23 mouse cellular contexts compared by ENCODE assay signal in genomic region chr15:98172113-98172512, GRCm38 (mm10). TPM values are rescaled to one million over a fixed set of nuclear protein-coding genes. Genes with fewer than 3 reads are reported as not detected.
DNase-seq lines count a peak whose midpoint lies in the region; ATAC-seq lines count a peak whose summit lies in the region.
"Had no signal": no experiment of that assay in that cellular context is flagged by ENCODE, and none has a peak within 500 bp of the region (broad histone marks: within the 10 kb centered on the region; RNA-seq: fewer than 3 reads in every experiment).

No protein-coding gene starts in this region.

- no peak for DNase-seq in midbrain, embryonic 14.5 days
- DNase-seq in hindbrain, embryonic 14.5 days (ENCODE audit: low spot score): no peak
- DNase-seq in layer of hippocampus, postnatal 25 days (ENCODE audit: extremely low spot score in 1 of 2, low spot score in 1 of 2): no peak
- DNase-seq in liver: no peak
- no peak for DNase-seq in right cerebral cortex, adult 2 months (ENCODE audit: low spot score in 2 of 2)
- DNase-seq: adrenal gland, adult 2 months; adrenal gland, postnatal 25 days; cerebellum, adult 2 months; cerebellum, postnatal 10 days; gastrocnemius, adult 2 months; gastrocnemius, postnatal 25 days; heart, postnatal 10 days; heart, postnatal 4 days had no signal

- H3K4me1 ChIP-seq in midbrain, embryonic 16.5 days (ENCODE audit: control insufficient read depth, insufficient read depth, low read length): peaks cover 36% of the 10 kb centered on the region
- H3K4me1 ChIP-seq in midbrain, embryonic 14.5 days (ENCODE audit: control insufficient read depth, insufficient read depth, low read length): peaks cover 27% of the 10 kb centered on the region
- H3K4me1 ChIP-seq in hindbrain, embryonic 14.5 days (replicated peaks; ENCODE audit: control insufficient read depth, insufficient read depth, low read length): peaks cover 21% of the 10 kb centered on the region
- peaks cover 45% of the 10 kb centered on the region for H3K4me1 ChIP-seq in hindbrain, embryonic 15.5 days (replicated peaks)
- H3K4me1 ChIP-seq in intestine, embryonic 16.5 days (ENCODE audit: control insufficient read depth, insufficient read depth, low read length): peaks cover 9% of the 10 kb centered on the region

- H3K4me3 ChIP-seq in midbrain, embryonic 16.5 days (ENCODE audit: low read depth, low read length): no peak overlapping the region
- no peak overlapping the region for H3K4me3 ChIP-seq in midbrain, embryonic 14.5 days (replicated peaks; ENCODE audit: low read depth, low read length)
- no peak overlapping the region for H3K4me3 ChIP-seq in hindbrain, embryonic 14.5 days (replicated peaks; ENCODE audit: low read length)
- no peak overlapping the region for H3K4me3 ChIP-seq in hindbrain, embryonic 15.5 days
- no peak overlapping the region for H3K4me3 ChIP-seq in intestine, embryonic 16.5 days (ENCODE audit: low read length)
- H3K4me3 ChIP-seq: embryonic facial prominence, embryonic 10.5 days; forebrain, embryonic 13.5 days; gastrocnemius, adult 2 months; heart, embryonic 10.5 days had no signal

- peak overlapping the region; percentile 95 for H3K4me2 ChIP-seq in midbrain, embryonic 16.5 days (ENCODE audit: low read length)
- H3K4me2 ChIP-seq in midbrain, embryonic 14.5 days (ENCODE audit: low read length): no peak overlapping the region
- H3K4me2 ChIP-seq in hindbrain, embryonic 14.5 days (replicated peaks): peak overlapping the region; percentile 67; the same call in 1 of the 2 replicates
- H3K4me2 ChIP-seq in hindbrain, embryonic 15.5 days: peak overlapping the region; percentile 82; the same call in 1 of the 2 replicates
- H3K4me2 ChIP-seq in intestine, embryonic 16.5 days (ENCODE audit: low read depth, low read length): no peak overlapping the region
- H3K4me2 ChIP-seq: forebrain, embryonic 13.5 days had no signal

- 73% methylated on average over 5 of the region's 5 CpGs for WGBS in midbrain, embryonic 16.5 days
- 75% methylated on average over 5 of the region's 5 CpGs for WGBS in midbrain, embryonic 14.5 days
- WGBS in hindbrain, embryonic 14.5 days: 69% methylated on average over 5 of the region's 5 CpGs
- 75% methylated on average over 5 of the region's 5 CpGs for WGBS in hindbrain, embryonic 15.5 days
- WGBS in intestine, embryonic 16.5 days: 64% methylated on average over 5 of the region's 5 CpGs

- H3K36me3 ChIP-seq in midbrain, embryonic 16.5 days (ENCODE audit: control insufficient read depth, insufficient read depth, low read length): no peaks in the 10 kb centered on the region
- H3K36me3 ChIP-seq in midbrain, embryonic 14.5 days (ENCODE audit: control insufficient read depth, insufficient read depth, low read length): no peaks in the 10 kb centered on the region
- no peaks in the 10 kb centered on the region for H3K36me3 ChIP-seq in hindbrain, embryonic 14.5 days (replicated peaks; ENCODE audit: control insufficient read depth, insufficient read depth)
- H3K36me3 ChIP-seq in hindbrain, embryonic 15.5 days: no peaks in the 10 kb centered on the region
- H3K36me3 ChIP-seq in intestine, embryonic 16.5 days (ENCODE audit: control insufficient read depth, insufficient read depth, low read length): no peaks in the 10 kb centered on the region
- H3K36me3 ChIP-seq: embryonic facial prominence, embryonic 10.5 days; heart, embryonic 10.5 days had no signal

- H3K9ac ChIP-seq in midbrain, embryonic 16.5 days (ENCODE audit: low read depth, low read length): 0 out of 2 replicates have a peak overlapping the region, but pooled peaks have one; percentile 3
- no peak overlapping the region for H3K9ac ChIP-seq in midbrain, embryonic 14.5 days (replicated peaks; ENCODE audit: low read length)
- no peak overlapping the region for H3K9ac ChIP-seq in hindbrain, embryonic 14.5 days
- no peak overlapping the region for H3K9ac ChIP-seq in hindbrain, embryonic 15.5 days
- no peak overlapping the region for H3K9ac ChIP-seq in intestine, embryonic 16.5 days (ENCODE audit: low read depth, low read length)
- H3K9ac ChIP-seq: forebrain, embryonic 13.5 days had no signal

- no peak for ATAC-seq in midbrain, embryonic 16.5 days
- no peak for ATAC-seq in midbrain, embryonic 14.5 days (ENCODE audit: low FRiP score, low TSS enrichment)
- ATAC-seq in hindbrain, embryonic 14.5 days (ENCODE audit: low FRiP score): no peak
- ATAC-seq in hindbrain, embryonic 15.5 days (ENCODE audit: low FRiP score, low read depth): no peak
- ATAC-seq in intestine, embryonic 16.5 days: peak; percentile 69; the same call in 1 of the 2 replicates
- ATAC-seq: forebrain, embryonic 13.5 days had no signal

- H3K9me3 ChIP-seq in midbrain, embryonic 16.5 days (replicated peaks; ENCODE audit: control insufficient read depth, low read length, poor library complexity, severe bottlenecking): no peaks in the 10 kb centered on the region
- no peaks in the 10 kb centered on the region for H3K9me3 ChIP-seq in midbrain, embryonic 14.5 days (ENCODE audit: control insufficient read depth, low read length)
- H3K9me3 ChIP-seq in hindbrain, embryonic 14.5 days (ENCODE audit: control insufficient read depth, low read length): no peaks in the 10 kb centered on the region
- H3K9me3 ChIP-seq in hindbrain, embryonic 15.5 days: no peaks in the 10 kb centered on the region
- no peaks in the 10 kb centered on the region for H3K9me3 ChIP-seq in intestine, embryonic 16.5 days (ENCODE audit: control insufficient read depth, low read length)
- H3K9me3 ChIP-seq: embryonic facial prominence, embryonic 10.5 days; forebrain, embryonic 13.5 days; heart, embryonic 10.5 days had no signal

- H3K27ac ChIP-seq in midbrain, embryonic 16.5 days (ENCODE audit: low read length): no peak overlapping the region
- H3K27ac ChIP-seq in midbrain, embryonic 14.5 days (replicated peaks; ENCODE audit: low read depth, low read length): no peak overlapping the region
- no peak overlapping the region for H3K27ac ChIP-seq in hindbrain, embryonic 14.5 days
- H3K27ac ChIP-seq in hindbrain, embryonic 15.5 days (replicated peaks): no peak overlapping the region
- H3K27ac ChIP-seq in intestine, embryonic 16.5 days (ENCODE audit: low read length): no peak overlapping the region
- H3K27ac ChIP-seq: embryonic facial prominence, embryonic 10.5 days; forebrain, embryonic 13.5 days; gastrocnemius, adult 2 months; heart, embryonic 10.5 days had no signal

- H3K27me3 ChIP-seq in midbrain, embryonic 16.5 days (ENCODE audit: control insufficient read depth, insufficient read depth, low read depth, low read length): peaks cover 3% of the 10 kb centered on the region
- peaks cover 6% of the 10 kb centered on the region; the same call in 1 of the 2 replicates for H3K27me3 ChIP-seq in midbrain, embryonic 14.5 days (ENCODE audit: control insufficient read depth, insufficient read depth, low read length)
- H3K27me3 ChIP-seq in hindbrain, embryonic 14.5 days (ENCODE audit: control insufficient read depth, insufficient read depth, low read length): peaks cover 9% of the 10 kb centered on the region; the same call in 1 of the 2 replicates
- 0 out of 2 replicates have a peak, but pooled peaks cover 2% of the 10 kb centered on the region for H3K27me3 ChIP-seq in hindbrain, embryonic 15.5 days
- H3K27me3 ChIP-seq in intestine, embryonic 16.5 days (replicated peaks; ENCODE audit: control insufficient read depth, insufficient read depth, low read length): peaks cover 44% of the 10 kb centered on the region

RNA-seq across cellular contexts. Expression of gene Ccdc184, which starts 5.2 kb away (rescaled TPM):
- 118 and 146 TPM in 2 replicates for polyA plus RNA-seq in midbrain, embryonic 16.5 days (2015; fragmentation: Nextera tagmentation; extraction: Ambion mirVana)
- 98.5 and 102 TPM in 2 replicates for polyA plus RNA-seq in midbrain, embryonic 14.5 days (2014; fragmentation: Nextera tagmentation; extraction: Ambion mirVana)
- 98.1 and 125 TPM in 2 replicates for polyA plus RNA-seq in hindbrain, embryonic 14.5 days (2014; fragmentation: Nextera tagmentation; extraction: Ambion mirVana)
- polyA plus RNA-seq in hindbrain, embryonic 15.5 days (2015; fragmentation: Nextera tagmentation; extraction: Ambion mirVana): 103 and 113 TPM in 2 replicates
- polyA plus RNA-seq in intestine, embryonic 16.5 days (2015; fragmentation: Nextera tagmentation; extraction: Ambion mirVana): 1.4 and 1.7 TPM in 2 replicates
- total RNA-seq in layer of hippocampus, postnatal 25 days (2021): 10 to 100 TPM; 10.9 to 12.4 TPM
- total RNA-seq: gastrocnemius, adult 2 months; gastrocnemius, postnatal 25 days; granulocyte monocyte progenitor cell, adult 5-6 weeks had no signal

RNA-seq across cellular contexts. Expression of gene Asb8, which starts 6.7 kb away (rescaled TPM):
- 60.2 and 63.5 TPM in 2 replicates for polyA plus RNA-seq in midbrain, embryonic 16.5 days (2015; fragmentation: Nextera tagmentation; extraction: Ambion mirVana)
- 65.9 and 71.8 TPM in 2 replicates for polyA plus RNA-seq in midbrain, embryonic 14.5 days (2014; fragmentation: Nextera tagmentation; extraction: Ambion mirVana)
- 66.2 and 66.8 TPM in 2 replicates for polyA plus RNA-seq in hindbrain, embryonic 14.5 days (2014; fragmentation: Nextera tagmentation; extraction: Ambion mirVana)
- polyA plus RNA-seq in hindbrain, embryonic 15.5 days (2015; fragmentation: Nextera tagmentation; extraction: Ambion mirVana): 58.4 and 60.7 TPM in 2 replicates
- 52.7 and 54.9 TPM in 2 replicates for polyA plus RNA-seq in intestine, embryonic 16.5 days (2015; fragmentation: Nextera tagmentation; extraction: Ambion mirVana)
- 10 to 100 TPM; 48.7 to 53.0 TPM for total RNA-seq in layer of hippocampus, postnatal 25 days (2021)

RNA-seq across cellular contexts. Expression of gene Olfr288, which starts 23.2 kb away (rescaled TPM):
- polyA plus RNA-seq in midbrain, embryonic 16.5 days (2015; fragmentation: Nextera tagmentation; extraction: Ambion mirVana): not detected in 2 replicates
- not detected in 2 replicates for polyA plus RNA-seq in midbrain, embryonic 14.5 days (2014; fragmentation: Nextera tagmentation; extraction: Ambion mirVana)
- not detected in 2 replicates for polyA plus RNA-seq in hindbrain, embryonic 14.5 days (2014; fragmentation: Nextera tagmentation; extraction: Ambion mirVana)
- not detected in 2 replicates for polyA plus RNA-seq in hindbrain, embryonic 15.5 days (2015; fragmentation: Nextera tagmentation; extraction: Ambion mirVana)
- polyA plus RNA-seq in intestine, embryonic 16.5 days (2015; fragmentation: Nextera tagmentation; extraction: Ambion mirVana): not detected in 2 replicates
- total RNA-seq in layer of hippocampus, postnatal 25 days (2021): not detected
- total RNA-seq: adrenal gland, adult 2 months; adrenal gland, postnatal 25 days; ES-E14; gastrocnemius, adult 2 months; gastrocnemius, postnatal 25 days; granulocyte monocyte progenitor cell, adult 5-6 weeks; heart, postnatal 10 days; heart, postnatal 4 days had no signal
- polyA plus RNA-seq: adrenal gland, adult 2 months; embryonic facial prominence, embryonic 10.5 days; embryonic facial prominence, embryonic 14.5 days; forebrain, embryonic 13.5 days; heart, embryonic 10.5 days; heart, embryonic 14.5 days had no signal

RNA-seq across cellular contexts. Expression of gene Gm44579, which starts 48.7 kb away (rescaled TPM):
- polyA plus RNA-seq in midbrain, embryonic 16.5 days (2015; fragmentation: Nextera tagmentation; extraction: Ambion mirVana): not detected in 2 replicates
- not detected in 2 replicates for polyA plus RNA-seq in midbrain, embryonic 14.5 days (2014; fragmentation: Nextera tagmentation; extraction: Ambion mirVana)
- polyA plus RNA-seq in hindbrain, embryonic 14.5 days (2014; fragmentation: Nextera tagmentation; extraction: Ambion mirVana): not detected in 2 replicates
- not detected in 2 replicates for polyA plus RNA-seq in hindbrain, embryonic 15.5 days (2015; fragmentation: Nextera tagmentation; extraction: Ambion mirVana)
- polyA plus RNA-seq in intestine, embryonic 16.5 days (2015; fragmentation: Nextera tagmentation; extraction: Ambion mirVana): not detected in 2 replicates
- under 1 TPM in 1 of 2 experiments, not detected in 1; 0.15 TPM for total RNA-seq in layer of hippocampus, postnatal 25 days (2021)
- total RNA-seq: adrenal gland, adult 2 months; adrenal gland, postnatal 25 days; ES-E14; gastrocnemius, adult 2 months; gastrocnemius, postnatal 25 days; granulocyte monocyte progenitor cell, adult 5-6 weeks; heart, postnatal 10 days; heart, postnatal 4 days had no signal
- polyA plus RNA-seq: adrenal gland, adult 2 months; cerebellum, adult 2 months; embryonic facial prominence, embryonic 10.5 days; embryonic facial prominence, embryonic 14.5 days; forebrain, embryonic 13.5 days; heart, embryonic 10.5 days; heart, embryonic 14.5 days had no signal

RNA-seq across cellular contexts. Expression of gene Olfr287, which starts 48.7 kb away (rescaled TPM):
- polyA plus RNA-seq in midbrain, embryonic 16.5 days (2015; fragmentation: Nextera tagmentation; extraction: Ambion mirVana): 0.16 and 0.20 TPM in 2 replicates
- 0.17 TPM in 1 of 2 replicates, not detected in the other for polyA plus RNA-seq in midbrain, embryonic 14.5 days (2014; fragmentation: Nextera tagmentation; extraction: Ambion mirVana)
- polyA plus RNA-seq in hindbrain, embryonic 14.5 days (2014; fragmentation: Nextera tagmentation; extraction: Ambion mirVana): 0.17 TPM in 1 of 2 replicates, not detected in the other
- polyA plus RNA-seq in hindbrain, embryonic 15.5 days (2015; fragmentation: Nextera tagmentation; extraction: Ambion mirVana): 0.12 and 0.21 TPM in 2 replicates
- polyA plus RNA-seq in intestine, embryonic 16.5 days (2015; fragmentation: Nextera tagmentation; extraction: Ambion mirVana): not detected in 2 replicates
- 1 to 10 TPM; 3.6 to 5.3 TPM for total RNA-seq in layer of hippocampus, postnatal 25 days (2021)
- total RNA-seq: adrenal gland, adult 2 months; adrenal gland, postnatal 25 days; ES-E14; gastrocnemius, adult 2 months; gastrocnemius, postnatal 25 days; granulocyte monocyte progenitor cell, adult 5-6 weeks; heart, postnatal 10 days; heart, postnatal 4 days had no signal
- polyA plus RNA-seq: adrenal gland, adult 2 months; embryonic facial prominence, embryonic 10.5 days; embryonic facial prominence, embryonic 14.5 days; forebrain, embryonic 13.5 days; heart, embryonic 10.5 days; heart, embryonic 14.5 days had no signal

Comparison
In these comparisons a context has a peak if more than half of its experiments do, and no peak if none do; other contexts are left out.
1. H3K4me2 ChIP-seq: peak in midbrain, embryonic 16.5 days (single experiment), hindbrain, embryonic 14.5 days (single experiment) and hindbrain, embryonic 15.5 days (single experiment); none in midbrain, embryonic 14.5 days (single experiment) and intestine, embryonic 16.5 days (single experiment).
2. RNA of gene Ccdc184, which starts 5.2 kb away (polyA plus RNA-seq): 118 to 146 TPM in midbrain, embryonic 16.5 days, 103 to 113 TPM in hindbrain, embryonic 15.5 days, 98.5 to 102 TPM in midbrain, embryonic 14.5 days and 98.1 to 125 TPM in hindbrain, embryonic 14.5 days; 1.4 to 1.7 TPM in intestine, embryonic 16.5 days; every median in the first group is over 10 times any median in the second.